Mouse (Mus musculus): ENCODE measurements around the gene Pla2g2d. TPM values are rescaled to one million over a fixed set of nuclear protein-coding genes. Genes with fewer than 3 reads are reported as not detected.

Gene Pla2g2d
- polyA plus RNA-seq, 1 experiment, result 1.1 TPM

DNA sequence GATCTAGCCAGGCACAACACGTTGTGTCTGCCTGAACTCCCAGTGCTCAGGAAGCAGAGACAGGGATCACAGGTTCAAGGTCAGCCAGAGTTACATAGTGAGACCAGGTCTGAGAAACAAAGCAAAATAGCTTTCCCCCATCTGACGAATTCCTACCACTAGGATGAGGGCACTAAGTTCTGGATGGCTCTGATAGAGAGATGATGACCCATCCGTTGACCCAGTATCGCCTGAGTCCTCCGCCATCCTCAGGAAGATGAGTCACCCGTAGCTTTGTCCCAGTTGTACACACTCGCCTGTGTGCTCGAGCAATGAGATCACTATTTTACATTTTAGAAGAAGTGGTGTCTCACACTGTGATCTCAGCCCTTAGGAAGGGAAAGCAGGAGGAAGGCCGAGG is 13.3 kb upstream of the Pla2g2d start:
- 57% methylated on average over 9 of the region's 9 CpGs for WGBS
- no peaks in the 10 kb centered on the region for H3K4me1 ChIP-seq (ENCODE audit: control insufficient read depth, insufficient read depth, low read length)
- TF ChIP-seq POLR2A (IDR thresholded peaks at IDR 0.05; ENCODE audit: borderline replicate concordance, control insufficient read depth, low read depth, low read length) (no peak), CTCF (IDR thresholded peaks at IDR 0.05; ENCODE audit: control insufficient read depth, insufficient read depth, low read length) (no peak)
- no peak overlapping the region for H3K4me3 ChIP-seq (replicated peaks; ENCODE audit: control insufficient read depth, low read depth, low read length)
- no peak overlapping the region for H3K27ac ChIP-seq (ENCODE audit: control insufficient read depth, insufficient read depth, low read depth, low read length, poor library complexity)

DNA sequence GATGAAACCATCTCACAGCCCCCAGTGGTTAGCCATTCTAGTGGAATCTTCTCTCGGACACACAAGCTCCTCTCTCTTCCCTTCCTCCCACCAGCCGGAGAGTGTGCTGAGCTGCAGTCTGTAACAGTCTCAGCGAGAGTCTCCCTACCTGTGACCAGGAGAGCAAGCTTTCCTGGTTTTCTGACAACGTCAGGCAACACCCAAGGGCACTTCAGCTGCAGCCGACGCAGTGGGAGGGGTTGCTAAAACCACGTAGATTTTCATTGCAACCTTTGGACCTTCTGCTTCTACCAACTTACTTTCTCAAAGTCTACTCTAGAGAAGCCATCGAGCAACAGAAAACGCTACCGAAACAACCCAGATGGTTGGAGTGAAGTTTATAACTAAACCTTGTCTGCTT is 3.6 kb upstream of the Pla2g2d start:
- no peaks in the 10 kb centered on the region for H3K4me1 ChIP-seq (ENCODE audit: control insufficient read depth, insufficient read depth, low read length)
- H3K27ac ChIP-seq (ENCODE audit: control insufficient read depth, insufficient read depth, low read depth, low read length, poor library complexity), result no peak overlapping the region
- TF ChIP-seq CTCF (IDR thresholded peaks at IDR 0.05; ENCODE audit: control insufficient read depth, insufficient read depth, low read length), result no peak
- TF ChIP-seq POLR2A (IDR thresholded peaks at IDR 0.05; ENCODE audit: borderline replicate concordance, control insufficient read depth, low read depth, low read length), result no peak
- no peak overlapping the region for H3K4me3 ChIP-seq (replicated peaks; ENCODE audit: control insufficient read depth, low read depth, low read length)
- WGBS, result 83% methylated on average over 10 of the region's 10 CpGs

DNA sequence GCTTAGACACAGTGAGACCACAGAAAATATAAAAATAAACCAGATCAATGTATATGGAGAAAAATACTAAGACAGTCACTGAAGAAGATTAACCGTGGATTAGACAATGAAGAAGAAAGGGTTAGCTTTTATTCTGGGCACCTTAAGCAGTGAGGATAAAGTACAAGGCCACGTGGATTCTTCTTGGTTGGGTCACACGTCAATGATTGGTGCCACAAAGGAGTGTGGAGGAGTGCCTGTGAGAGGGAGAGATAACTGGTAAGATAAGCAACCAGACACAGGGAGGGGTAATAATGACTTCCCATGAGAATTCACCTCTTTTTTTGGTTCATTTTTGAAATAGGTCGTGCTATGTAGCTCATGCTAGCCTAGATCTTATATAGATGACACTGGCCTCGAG is 3.1 kb upstream of the Pla2g2d start:
- 67% methylated on average over 5 of the region's 5 CpGs for WGBS
- Histone ChIP-seq H3K27ac (ENCODE audit: control insufficient read depth, insufficient read depth, low read depth, low read length, poor library complexity) (no peak overlapping the region), H3K4me3 (replicated peaks; ENCODE audit: control insufficient read depth, low read depth, low read length) (no peak overlapping the region), H3K4me1 (ENCODE audit: control insufficient read depth, insufficient read depth, low read length) (no peaks in the 10 kb centered on the region)
- TF ChIP-seq CTCF (IDR thresholded peaks at IDR 0.05; ENCODE audit: control insufficient read depth, insufficient read depth, low read length), result no peak
- no peak for TF ChIP-seq POLR2A (IDR thresholded peaks at IDR 0.05; ENCODE audit: borderline replicate concordance, control insufficient read depth, low read depth, low read length)

DNA sequence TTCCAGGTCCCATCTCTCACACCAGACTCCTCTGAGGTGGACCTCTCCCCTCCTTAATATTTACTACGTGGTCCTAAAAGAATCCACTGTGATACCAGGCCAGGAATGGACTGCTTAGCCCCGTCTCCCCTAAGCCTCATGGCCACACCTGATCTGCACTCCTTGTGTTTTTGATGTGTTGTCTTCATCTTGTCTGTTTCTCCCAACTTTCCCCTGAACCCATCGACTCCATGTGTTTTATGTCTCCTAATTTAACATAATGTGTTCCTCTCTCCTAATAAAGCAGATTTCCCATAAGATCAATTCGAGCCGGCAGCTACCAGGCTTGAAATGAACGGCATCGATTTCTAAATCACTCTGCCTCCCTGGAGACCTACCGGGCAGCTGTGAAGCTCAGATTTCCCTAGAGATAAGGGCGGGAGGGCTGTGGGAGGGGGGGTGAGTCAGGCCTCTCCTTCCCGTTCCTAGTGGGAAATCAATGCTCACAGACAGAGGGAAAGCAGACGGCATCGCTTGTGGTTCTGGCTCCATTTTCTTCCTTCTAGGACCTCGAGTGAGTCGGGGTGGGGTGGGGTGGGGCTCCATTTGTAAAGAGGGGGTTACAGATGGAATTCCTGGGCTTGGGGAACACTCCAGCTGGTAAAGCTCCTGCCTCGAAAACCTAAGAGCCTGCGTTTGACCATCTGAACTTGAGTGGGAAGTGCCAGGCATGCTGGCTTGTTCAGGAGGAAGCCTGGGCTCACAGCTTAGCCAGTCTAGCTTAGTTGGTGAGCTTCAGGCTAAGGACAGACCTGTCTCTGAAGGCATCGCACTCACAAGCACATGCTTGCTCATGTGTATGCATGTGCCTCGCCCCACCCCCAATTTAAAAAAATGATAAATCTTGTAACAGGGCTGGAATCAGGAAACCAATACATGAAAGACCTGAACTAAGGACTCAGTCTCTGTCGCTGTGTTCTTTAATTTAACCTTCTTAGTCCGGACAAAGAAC is 2.2 kb downstream of the Pla2g2d start:
- WGBS, result 37% methylated on average over 20 of the region's 20 CpGs
- Histone ChIP-seq H3K27ac (ENCODE audit: control insufficient read depth, insufficient read depth, low read depth, low read length, poor library complexity) (no peak overlapping the region), H3K4me3 (replicated peaks; ENCODE audit: control insufficient read depth, low read depth, low read length) (no peak overlapping the region), H3K4me1 (ENCODE audit: control insufficient read depth, insufficient read depth, low read length) (no peaks in the 10 kb centered on the region)
- TF ChIP-seq POLR2A (IDR thresholded peaks at IDR 0.05; ENCODE audit: borderline replicate concordance, control insufficient read depth, low read depth, low read length) (no peak), CTCF (IDR thresholded peaks at IDR 0.05; ENCODE audit: control insufficient read depth, insufficient read depth, low read length) (no peak)

DNA sequence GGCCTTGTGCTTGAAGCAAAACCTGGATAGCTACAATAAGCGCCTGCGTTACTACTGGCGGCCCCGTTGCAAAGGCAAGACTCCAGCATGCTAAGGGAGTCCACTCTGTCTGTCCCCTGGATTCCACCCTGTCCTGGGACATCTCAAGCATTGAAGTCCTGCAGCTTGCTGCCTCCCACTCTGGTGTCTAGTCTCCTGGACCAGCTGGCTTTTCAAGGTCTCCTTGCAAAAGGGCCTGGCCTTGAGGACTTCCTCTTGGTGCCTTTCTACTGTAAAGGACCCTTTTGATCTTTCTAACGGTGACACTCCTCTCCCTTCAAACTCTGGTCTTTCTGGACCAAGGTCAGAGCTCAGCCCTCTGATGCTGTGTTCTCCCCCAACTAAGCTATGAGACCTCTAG is 4.8 kb downstream of the Pla2g2d start:
- TF ChIP-seq POLR2A (IDR thresholded peaks at IDR 0.05; ENCODE audit: borderline replicate concordance, control insufficient read depth, low read depth, low read length) (no peak), CTCF (IDR thresholded peaks at IDR 0.05; ENCODE audit: control insufficient read depth, insufficient read depth, low read length) (no peak)
- no peaks in the 10 kb centered on the region for H3K4me1 ChIP-seq (ENCODE audit: control insufficient read depth, insufficient read depth, low read length)
- H3K27ac ChIP-seq (ENCODE audit: control insufficient read depth, insufficient read depth, low read depth, low read length, poor library complexity), result no peak overlapping the region
- no peak overlapping the region for H3K4me3 ChIP-seq (replicated peaks; ENCODE audit: control insufficient read depth, low read depth, low read length)
- WGBS, result 73% methylated on average over 5 of the region's 5 CpGs

DNA sequence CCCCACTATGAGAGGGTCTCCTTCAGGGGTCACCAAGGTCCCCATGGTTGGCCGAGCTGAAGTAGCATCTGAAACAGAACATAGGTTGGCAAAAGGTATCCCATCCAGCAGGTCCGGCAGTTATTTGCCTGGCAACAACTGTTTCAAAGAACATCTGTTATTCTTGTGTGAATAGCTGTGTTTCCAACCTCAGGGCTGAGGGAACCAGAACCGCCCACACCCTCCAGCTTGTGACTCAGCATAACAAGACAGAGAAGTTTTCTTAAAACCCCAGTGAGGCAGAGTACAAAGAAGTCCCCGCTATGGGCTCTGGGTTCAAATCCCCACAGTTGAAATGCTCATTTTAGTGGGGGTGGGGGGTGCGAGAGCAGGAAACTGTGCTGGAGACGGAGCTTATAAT is 6.6 kb downstream of the Pla2g2d start:
- no peaks in the 10 kb centered on the region for H3K4me1 ChIP-seq (ENCODE audit: control insufficient read depth, insufficient read depth, low read length)
- 69% methylated on average over 6 of the region's 6 CpGs for whole genome bisulfite sequencing
- H3K27ac ChIP-seq (ENCODE audit: control insufficient read depth, insufficient read depth, low read depth, low read length, poor library complexity), result no peak overlapping the region
- no peak overlapping the region for H3K4me3 ChIP-seq (replicated peaks; ENCODE audit: control insufficient read depth, low read depth, low read length)
- TF ChIP-seq CTCF (IDR thresholded peaks at IDR 0.05; ENCODE audit: control insufficient read depth, insufficient read depth, low read length) (no peak), POLR2A (IDR thresholded peaks at IDR 0.05; ENCODE audit: borderline replicate concordance, control insufficient read depth, low read depth, low read length) (no peak)

DNA sequence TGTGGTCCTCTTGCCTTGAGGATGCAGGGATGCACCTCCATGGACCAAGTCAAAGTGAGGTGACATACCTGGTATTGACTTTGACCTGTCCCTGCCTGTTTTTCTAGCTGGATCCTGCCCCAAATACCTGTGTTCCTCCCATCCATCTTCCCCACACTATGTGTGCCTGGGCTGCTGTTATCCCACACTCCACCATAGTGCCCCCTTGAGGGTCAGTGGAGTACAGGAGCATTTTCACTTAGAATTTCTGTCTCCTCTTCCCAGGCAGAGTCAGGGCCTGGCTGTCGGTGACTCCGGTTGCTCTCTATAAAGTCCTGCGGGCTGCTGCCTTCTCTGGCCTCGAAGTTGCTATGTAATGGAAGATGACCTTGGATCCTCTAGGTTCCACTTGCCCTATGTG is 10.2 kb downstream of the Pla2g2d start:
- WGBS, result 35% methylated on average over 4 of the region's 4 CpGs
- TF ChIP-seq CTCF (IDR thresholded peaks at IDR 0.05; ENCODE audit: control insufficient read depth, insufficient read depth, low read length) (no peak), POLR2A (IDR thresholded peaks at IDR 0.05; ENCODE audit: borderline replicate concordance, control insufficient read depth, low read depth, low read length) (no peak)
- Histone ChIP-seq H3K4me3 (replicated peaks; ENCODE audit: control insufficient read depth, low read depth, low read length) (no peak overlapping the region), H3K4me1 (ENCODE audit: control insufficient read depth, insufficient read depth, low read length) (no peaks in the 10 kb centered on the region), H3K27ac (ENCODE audit: control insufficient read depth, insufficient read depth, low read depth, low read length, poor library complexity) (no peak overlapping the region)

DNA sequence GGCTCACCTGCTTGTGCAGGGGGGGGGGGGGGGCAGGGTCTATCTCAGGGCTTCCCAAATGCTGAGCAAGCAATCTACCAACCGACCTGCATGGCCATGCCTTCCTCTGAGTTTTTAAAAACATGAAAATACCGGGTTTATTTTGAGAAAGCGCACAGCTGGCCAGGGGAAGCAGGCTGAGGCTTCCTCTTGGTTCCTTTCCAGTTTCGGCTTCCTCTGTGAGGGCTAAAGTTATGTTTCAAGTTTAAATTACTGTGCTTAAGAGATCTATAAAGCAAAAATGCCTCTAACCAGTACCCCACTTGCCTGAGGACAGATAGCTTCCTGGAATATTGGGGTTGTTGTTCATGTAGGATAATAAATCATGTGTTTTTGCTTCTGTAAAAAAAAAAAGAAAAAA is 10.6 kb downstream of the Pla2g2d start:
- TF ChIP-seq CTCF (IDR thresholded peaks at IDR 0.05; ENCODE audit: control insufficient read depth, insufficient read depth, low read length), result no peak
- TF ChIP-seq POLR2A (IDR thresholded peaks at IDR 0.05; ENCODE audit: borderline replicate concordance, control insufficient read depth, low read depth, low read length), result no peak
- H3K4me3 ChIP-seq (replicated peaks; ENCODE audit: control insufficient read depth, low read depth, low read length), result no peak overlapping the region
- no peaks in the 10 kb centered on the region for H3K4me1 ChIP-seq (ENCODE audit: control insufficient read depth, insufficient read depth, low read length)
- H3K27ac ChIP-seq (ENCODE audit: control insufficient read depth, insufficient read depth, low read depth, low read length, poor library complexity), result no peak overlapping the region
- under 1% methylated on average over 4 of the region's 4 CpGs for WGBS

Data from bone marrow, adult 2 months (tissue).